Mouse (Mus musculus) heart, adult 2 months (tissue): ENCODE measurements around the gene Cldn22. TPM values are rescaled to one million over a fixed set of nuclear protein-coding genes. Genes with fewer than 3 reads are reported as not detected.

Experiments
- DNase-seq, 2 experiments: peaks; one replicate each; pipeline ENCODE4 v3.0.0; 2021
- H3K27ac ChIP-seq: fragments of 200-600 bp; 2 replicates; pipeline ENCODE4 v1.8.1; 2022
- H3K27me3 ChIP-seq: fragments of 200-500 bp; 2 replicates; pipeline ENCODE4 v1.6.1; 2012; ENCODE audit warnings: mild to moderate bottlenecking, low read length, inconsistent platforms, mixed read lengths; ENCODE audit not compliant: control insufficient read depth, insufficient read depth
- H3K36me3 ChIP-seq: fragments of 200-500 bp; 2 replicates; pipeline ENCODE4 v1.6.1; 2012; ENCODE audit warnings: low read length, inconsistent platforms; ENCODE audit not compliant: control insufficient read depth, insufficient read depth
- H3K4me1 ChIP-seq: fragments of 200-500 bp; 2 replicates; pipeline ENCODE4 v1.6.1; 2011; ENCODE audit warnings: low read length; ENCODE audit not compliant: control insufficient read depth, insufficient read depth
- H3K4me3 ChIP-seq: fragments of 200-600 bp; 2 replicates; pipeline ENCODE4 v1.8.1; 2022
- H3K79me2 ChIP-seq: fragments of 200-500 bp; replicated peaks from 2 replicates; pipeline ENCODE4 v1.6.1; 2012; ENCODE audit warnings: mild to moderate bottlenecking, inconsistent platforms, low read length, moderate library complexity, mixed read lengths; ENCODE audit not compliant: control insufficient read depth, insufficient read depth
- H3K9ac ChIP-seq: fragments of 200-500 bp; 2 replicates; pipeline ENCODE4 v1.6.1; 2012; ENCODE audit warnings: low read depth, mild to moderate bottlenecking, control low read depth, inconsistent platforms, low read length, mixed read lengths
- CTCF ChIP-seq: fragments of 200-600 bp; IDR thresholded peaks from 2 replicates; pipeline ENCODE4 v1.8.1; 2022; ENCODE audit warnings: antibody characterized with exemption, mild to moderate bottlenecking, moderate library complexity
- EP300 ChIP-seq: fragments of 200-500 bp; IDR thresholded peaks from 2 replicates; pipeline ENCODE4 v1.6.1; 2011; ENCODE audit warnings: low read depth, low read length, control low read depth; ENCODE audit not compliant: insufficient read depth
- POLR2A ChIP-seq: fragments of 200-500 bp; IDR thresholded peaks from 2 replicates; pipeline ENCODE4 v1.6.1; 2011; ENCODE audit warnings: mild to moderate bottlenecking, low read depth, low read length, control low read depth; ENCODE audit not compliant: insufficient read depth
- WGBS: fragments of 180-500 bp; shearing (Covaris S2); methylation state at CpG from one replicate; pipeline ENCODE4 v1.1.7; 2018; 5-methylcytosine and 5-hydroxymethylcytosine counted together
- intact Hi-C: fragments of 180-260 bp; cut with DNase I; formaldehyde crosslinking; loops from one replicate; pipeline ENCODE4 v1.15.1; 2025
- polyA plus RNA-seq: library from polyadenylated mRNA; depleted of rRNA; stranded (reverse); fragments of >200 nt; gene quantifications from 2 replicates; pipeline ENCODE4 v1.2.3, GENCODE M21; 2012
- total RNA-seq, 2 experiments: library from RNA; stranded (reverse); gene quantifications; 2 replicates each; pipeline ENCODE4 v1.2.3; 2021

The Cldn22 gene
- total and polyA plus RNA-seq, 3 experiments = 1.2 TPM; not detected in 2

- 94% methylated on average over 1 of the region's 1 CpGs for WGBS
- DNase-seq = no peak
- Histone ChIP-seq H3K4me3 (no peak overlapping the region), H3K36me3 (no peaks in the 10 kb centered on the region), H3K27ac (no peak overlapping the region), H3K79me2 (no peaks in the 10 kb centered on the region), H3K9ac (no peak overlapping the region), H3K4me1 (no peaks in the 10 kb centered on the region), H3K27me3 (no peaks in the 10 kb centered on the region)
- no peak for TF ChIP-seq EP300
- no peak for TF ChIP-seq POLR2A
- no peak for TF ChIP-seq CTCF
- intact Hi-C loops = no loop called here
Measured at GRCm38 (mm10) chr8:47833944-47834343, 9.7 kb downstream of the Cldn22 start.

DNA sequence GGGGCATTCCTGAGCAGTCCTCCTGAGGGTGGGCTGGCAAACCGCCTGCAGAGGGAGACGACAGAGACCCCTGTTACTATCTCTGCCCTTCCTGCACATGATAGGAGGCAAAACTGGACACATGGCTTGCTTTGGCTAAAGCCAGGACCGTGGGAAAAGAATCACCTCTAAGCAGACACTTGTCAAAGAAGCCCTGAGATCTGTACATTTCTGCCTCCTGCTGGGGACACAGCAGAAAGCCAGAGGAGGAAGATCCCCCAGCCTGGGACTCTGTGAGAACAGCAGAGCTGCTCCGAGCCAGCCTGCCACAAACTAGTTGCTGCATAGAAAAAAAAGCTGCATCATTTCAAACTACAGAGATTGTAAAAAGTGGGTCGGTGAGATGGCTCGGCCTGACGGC lies 18.8 kb downstream of the Cldn22 start:
- Histone ChIP-seq H3K36me3 (no peaks in the 10 kb centered on the region), H3K4me3 (no peak overlapping the region), H3K79me2 (no peaks in the 10 kb centered on the region), H3K9ac (no peak overlapping the region), H3K27me3 (no peaks in the 10 kb centered on the region), H3K4me1 (no peaks in the 10 kb centered on the region), H3K27ac (no peak overlapping the region)
- TF ChIP-seq CTCF (peak; percentile 37), EP300 (no peak), POLR2A (no peak)
- WGBS = 73% methylated on average over 7 of the region's 7 CpGs
- DNase-seq = no peak
- intact Hi-C loops = loop anchor here (5.0 kb wide), 1 partner anchor 101 kb away; no protein-coding TSS in a partner anchor

GRCm38 (mm10) chr8:47843651-47844050 lies 19.4 kb downstream of the Cldn22 start:
- TF ChIP-seq EP300 (no peak), CTCF (no peak), POLR2A (no peak)
- Histone ChIP-seq H3K9ac (no peak overlapping the region), H3K4me1 (no peaks in the 10 kb centered on the region), H3K4me3 (no peak overlapping the region), H3K36me3 (no peaks in the 10 kb centered on the region), H3K27me3 (no peaks in the 10 kb centered on the region), H3K27ac (no peak overlapping the region), H3K79me2 (no peaks in the 10 kb centered on the region)
- 98% methylated on average over 10 of the region's 10 CpGs for WGBS
- DNase-seq = no peak
- intact Hi-C loops = loop anchor here (5.0 kb wide), 1 partner anchor 101 kb away; no protein-coding TSS in a partner anchor

- intact Hi-C loops = no loop called here
- Histone ChIP-seq H3K4me1 (peaks cover 3% of the 10 kb centered on the region; the same call in 1 of the 2 replicates), H3K79me2 (no peaks in the 10 kb centered on the region), H3K36me3 (peaks cover 4% of the 10 kb centered on the region; the same call in 1 of the 2 replicates), H3K4me3 (no peak overlapping the region), H3K9ac (no peak overlapping the region), H3K27me3 (no peaks in the 10 kb centered on the region), H3K27ac (no peak overlapping the region)
- TF ChIP-seq EP300 = no peak
- TF ChIP-seq POLR2A = no peak
- DNase-seq = no peak
- 92% methylated on average over 13 of the region's 13 CpGs for WGBS
Measured at GRCm38 (mm10) chr8:47845956-47846355, 21.7 kb downstream of the Cldn22 start.

- H3K36me3 ChIP-seq = peaks cover 4% of the 10 kb centered on the region; the same call in 1 of the 2 replicates
Measured at GRCm38 (mm10) chr8:47847161-47847560, 22.9 kb downstream of the Cldn22 start.

DNA sequence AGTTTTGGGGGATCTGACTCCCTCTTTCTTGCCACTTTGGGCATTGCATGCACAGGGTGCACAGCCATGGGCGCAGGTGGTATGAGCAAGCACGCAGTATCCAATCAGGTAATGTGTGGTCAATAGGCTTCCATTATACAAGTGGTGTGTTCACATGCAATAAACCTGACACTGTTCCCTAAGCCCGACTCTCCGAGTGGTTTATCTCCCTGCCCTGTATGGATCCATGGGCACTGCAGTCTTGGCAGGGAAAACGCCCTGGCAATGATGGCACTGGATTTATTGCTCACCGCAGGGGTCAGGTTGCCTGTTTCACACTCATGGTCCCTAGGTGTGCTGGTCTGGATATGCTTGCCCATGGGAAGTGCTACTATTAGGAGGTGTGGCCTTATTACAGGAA lies 23.6 kb downstream of the Cldn22 start:
- H3K36me3 ChIP-seq = peaks cover 4% of the 10 kb centered on the region; the same call in 1 of the 2 replicates
- no peaks in the 10 kb centered on the region for H3K79me2 ChIP-seq
- DNase-seq = no peak
- TF ChIP-seq POLR2A (no peak), EP300 (no peak), CTCF (no peak)
- WGBS = 93% methylated on average over 6 of the region's 6 CpGs
- no peak overlapping the region for H3K9ac ChIP-seq
- H3K27ac ChIP-seq = no peak overlapping the region
- no peak overlapping the region for H3K4me3 ChIP-seq
- H3K27me3 ChIP-seq = no peaks in the 10 kb centered on the region
- H3K4me1 ChIP-seq = peaks cover 6% of the 10 kb centered on the region
- intact Hi-C loops = no loop called here

More at GRCm38 (mm10) chr8:47847161-47847560, 22.9 kb downstream of the Cldn22 start:
- peaks cover 6% of the 10 kb centered on the region for H3K4me1 ChIP-seq
- no peak for DNase-seq
- H3K27me3 ChIP-seq = no peaks in the 10 kb centered on the region
- H3K9ac ChIP-seq = no peak overlapping the region
- intact Hi-C loops = no loop called here
- H3K4me3 ChIP-seq = no peak overlapping the region
- H3K27ac ChIP-seq = no peak overlapping the region
- H3K79me2 ChIP-seq = no peaks in the 10 kb centered on the region
- no peak for TF ChIP-seq EP300
- TF ChIP-seq POLR2A = no peak
- TF ChIP-seq CTCF = no peak
- WGBS = 78% methylated on average over 14 of the region's 14 CpGs
